Mouse (Mus musculus) neural tube, embryonic 14.5 days (tissue): ENCODE measurements around the gene Gm13285. TPM values are rescaled to one million over a fixed set of nuclear protein-coding genes. Genes with fewer than 3 reads are reported as not detected.

Source experiments
- polyA plus RNA-seq: library from polyadenylated mRNA; unstranded; fragments of >200 nt; fragmentation: Nextera tagmentation; extraction: Ambion mirVana; gene quantifications from 2 replicates; pipeline ENCODE4 v1.2.1, GENCODE M21; 2014

Gm13285 gene
- polyA plus RNA-seq, 1 experiment from 2014 or later: not detected

Other genes starting within 250 kb of the Gm13285 start
- not detected in 2 replicates for gene Ifna15, start 241.4 kb upstream of the Gm13285 start, polyA plus RNA-seq
- not detected in 2 replicates for gene Ifna14, start 227.9 kb upstream of the Gm13285 start, polyA plus RNA-seq
- not detected in 2 replicates for gene Ifna9, start 207.3 kb upstream of the Gm13285 start, polyA plus RNA-seq
- not detected in 2 replicates for gene Ifna12, start 196.3 kb upstream of the Gm13285 start, polyA plus RNA-seq
- gene C87499, start 165.3 kb upstream of the Gm13285 start, polyA plus RNA-seq: not detected in 2 replicates
- not detected in 2 replicates for gene Ifna13, start 155.2 kb upstream of the Gm13285 start, polyA plus RNA-seq
- not detected in 2 replicates for gene Ifna16, start 122.7 kb upstream of the Gm13285 start, polyA plus RNA-seq
- gene Ifna2, start 115.8 kb upstream of the Gm13285 start, polyA plus RNA-seq: not detected in 2 replicates
- gene Ifnab, start 108.3 kb upstream of the Gm13285 start, polyA plus RNA-seq: not detected in 2 replicates
- gene Gm26566, start 77.9 kb upstream of the Gm13285 start, polyA plus RNA-seq: 1.6 and 2.6 TPM in 2 replicates
- 129 and 164 TPM in 2 replicates for gene Klhl9, start 77.2 kb upstream of the Gm13285 start, polyA plus RNA-seq
- gene Gm13271, start 44.8 kb upstream of the Gm13285 start, polyA plus RNA-seq: not detected in 2 replicates
- not detected in 2 replicates for gene Gm13283, start 39.5 kb upstream of the Gm13285 start, polyA plus RNA-seq
- gene Gm13290, start 25.8 kb upstream of the Gm13285 start, polyA plus RNA-seq: not detected in 2 replicates
- not detected in 2 replicates for gene Gm13289, start 22.7 kb upstream of the Gm13285 start, polyA plus RNA-seq
- not detected in 2 replicates for gene Gm13272, start 19.8 kb upstream of the Gm13285 start, polyA plus RNA-seq
- gene Ifnz, start 17.5 kb upstream of the Gm13285 start, polyA plus RNA-seq: not detected in 2 replicates
- not detected in 2 replicates for gene Gm13276, start 14.0 kb upstream of the Gm13285 start, polyA plus RNA-seq
- gene Gm13277, start 11.0 kb upstream of the Gm13285 start, polyA plus RNA-seq: not detected in 2 replicates
- gene Gm13278, start 8.1 kb upstream of the Gm13285 start, polyA plus RNA-seq: not detected in 2 replicates
- not detected in 2 replicates for gene Gm13275, start 5.2 kb upstream of the Gm13285 start, polyA plus RNA-seq
- gene Gm13279, start 2.3 kb upstream of the Gm13285 start, polyA plus RNA-seq: not detected in 2 replicates
- not detected in 2 replicates for gene Gm13287, start 3.6 kb downstream of the Gm13285 start, polyA plus RNA-seq
- gene Gm13288, start 5.9 kb downstream of the Gm13285 start, polyA plus RNA-seq: not detected in 2 replicates
- gene Ifna7, start 16.6 kb downstream of the Gm13285 start, polyA plus RNA-seq: not detected in 2 replicates
- gene Ifna11, start 20.3 kb downstream of the Gm13285 start, polyA plus RNA-seq: not detected in 2 replicates
- not detected in 2 replicates for gene Ifna6, start 27.8 kb downstream of the Gm13285 start, polyA plus RNA-seq
- not detected in 2 replicates for gene Ifna5, start 35.9 kb downstream of the Gm13285 start, polyA plus RNA-seq
- gene Ifna4, start 42.2 kb downstream of the Gm13285 start, polyA plus RNA-seq: not detected in 2 replicates
- gene Ifna1, start 50.4 kb downstream of the Gm13285 start, polyA plus RNA-seq: not detected in 2 replicates
- not detected in 2 replicates for gene Ifne, start 80.5 kb downstream of the Gm13285 start, polyA plus RNA-seq